Mouse (Mus musculus): ENCODE measurements at regions not wholly inside any gene's neighbourhood (a gene's known extent, or its start where the extent isn't known, plus 50 kb on each side); places are given as distances from the start of the nearest gene placed in this dataset.
"Not testable (repeated sequence)": the region's sequence is repeated elsewhere in the genome, so short reads cannot be mapped to it uniquely, and the experiment has no call there.

GRCm38 (mm10) chr11:12913401-12913800 is 448.6 kb upstream of the Cobl start:
- ATAC-seq (ENCODE audit: low TSS enrichment): not testable (repeated sequence)

- ATAC-seq (ENCODE audit: low TSS enrichment): no peak
These were observed 409.0 kb upstream of the Cobl start for GRCm38 (mm10) chr11:12873712-12874111.

GRCm38 (mm10) chr11:12872802-12873201 is 408.0 kb upstream of the Cobl start:
- ATAC-seq (ENCODE audit: low TSS enrichment): no peak

- no peak for ATAC-seq (ENCODE audit: low TSS enrichment)
These were observed 407.6 kb upstream of the Cobl start for GRCm38 (mm10) chr11:12872399-12872798.

- no peak for ATAC-seq (ENCODE audit: low TSS enrichment)
These were observed 402.8 kb upstream of the Cobl start for GRCm38 (mm10) chr11:12867541-12867940.

GRCm38 (mm10) chr11:12865034-12865620 is 400.4 kb upstream of the Cobl start:
- ATAC-seq (ENCODE audit: low TSS enrichment): no peak

GRCm38 (mm10) chr11:12859344-12859930 is 394.7 kb upstream of the Cobl start:
- no peak for ATAC-seq (ENCODE audit: low TSS enrichment)

- ATAC-seq (ENCODE audit: low TSS enrichment): no peak
These were observed 393.6 kb upstream of the Cobl start for GRCm38 (mm10) chr11:12858274-12858884.

- ATAC-seq (ENCODE audit: low TSS enrichment): peak; percentile 41; the same call in 1 of the 2 replicates
These were observed 392.8 kb upstream of the Cobl start for GRCm38 (mm10) chr11:12857358-12858199.

GRCm38 (mm10) chr11:12847793-12848192 is 383.0 kb upstream of the Cobl start:
- ATAC-seq (ENCODE audit: low TSS enrichment): no peak

GRCm38 (mm10) chr11:12843631-12844423 is 379.1 kb upstream of the Cobl start:
- ATAC-seq (ENCODE audit: low TSS enrichment): peak; percentile 99

- ATAC-seq (ENCODE audit: low TSS enrichment): no peak
These were observed 376.6 kb upstream of the Cobl start for GRCm38 (mm10) chr11:12841393-12841792.

- peak; percentile 61 for ATAC-seq (ENCODE audit: low TSS enrichment)
These were observed 373.2 kb upstream of the Cobl start for GRCm38 (mm10) chr11:12837920-12838319.

GRCm38 (mm10) chr11:12837387-12837786 is 372.6 kb upstream of the Cobl start:
- peak; percentile 28 for ATAC-seq (ENCODE audit: low TSS enrichment)

GRCm38 (mm10) chr11:12836387-12836786 is 371.6 kb upstream of the Cobl start:
- peak; percentile 86 for ATAC-seq (ENCODE audit: low TSS enrichment)

GRCm38 (mm10) chr11:12812021-12812420 is 347.3 kb upstream of the Cobl start:
- no peak for ATAC-seq (ENCODE audit: low TSS enrichment)

- ATAC-seq (ENCODE audit: low TSS enrichment): peak; percentile 99
These were observed 346.5 kb upstream of the Cobl start for GRCm38 (mm10) chr11:12810949-12811881.
